Mouse (Mus musculus) heart, adult 2 months (tissue): ENCODE results near the gene Peli1.

Experiments used
- CTCF ChIP-seq: fragments of 200-600 bp; IDR thresholded peaks from 2 replicates; pipeline ENCODE4 v1.8.1; 2022; ENCODE audit warnings: antibody characterized with exemption, mild to moderate bottlenecking, moderate library complexity
- EP300 ChIP-seq: fragments of 200-500 bp; IDR thresholded peaks from 2 replicates; pipeline ENCODE4 v1.6.1; 2011; ENCODE audit warnings: low read depth, low read length, control low read depth; ENCODE audit not compliant: insufficient read depth

- TF ChIP-seq CTCF (no peak), EP300 (no peak)
Measured at GRCm38 (mm10) chr11:21141755-21142154, 50.7 kb downstream of the Peli1 start.
